Mouse (Mus musculus) brain, embryonic 18.5 days (tissue): ENCODE results near the gene Atp6v0e.

Source experiments
- DNase-seq: peaks from one replicate; pipeline ENCODE4 v3.0.0-alpha.2; 2012; ENCODE audit warnings: low read depth, low spot score

The Atp6v0e gene

GRCm38 (mm10) chr17:26662978-26663683, at the start of gene Atp6v0e:
Gene Atp6v0e, plus strand, starts transcription at chr17:26663231.
- DNase-seq, result peak; percentile 92

GRCm38 (mm10) chr17:26614286-26614685, 48.7 kb upstream of the Atp6v0e start:
- DNase-seq, result no peak

- no peak for DNase-seq
Measured at GRCm38 (mm10) chr17:26614708-26615486, 48.1 kb upstream of the Atp6v0e start.

GRCm38 (mm10) chr17:26616696-26617095, 46.3 kb upstream of the Atp6v0e start:
- DNase-seq, result no peak

- no peak for DNase-seq
Measured at GRCm38 (mm10) chr17:26618498-26618897, 44.5 kb upstream of the Atp6v0e start.

GRCm38 (mm10) chr17:26619577-26619976, 43.5 kb upstream of the Atp6v0e start:
- no peak for DNase-seq

GRCm38 (mm10) chr17:26620292-26620691, 42.7 kb upstream of the Atp6v0e start:
- no peak for DNase-seq

GRCm38 (mm10) chr17:26620786-26621766, 42.0 kb upstream of the Atp6v0e start:
- no peak for DNase-seq

- no peak for DNase-seq
Measured at GRCm38 (mm10) chr17:26621912-26622311, 41.1 kb upstream of the Atp6v0e start.

- DNase-seq, result no peak
Measured at GRCm38 (mm10) chr17:26623991-26624390, 39.0 kb upstream of the Atp6v0e start.

GRCm38 (mm10) chr17:26624999-26625398, 38.0 kb upstream of the Atp6v0e start:
- DNase-seq, result no peak

- DNase-seq, result no peak
Measured at GRCm38 (mm10) chr17:26625521-26626010, 37.5 kb upstream of the Atp6v0e start.

GRCm38 (mm10) chr17:26628479-26628878, 34.6 kb upstream of the Atp6v0e start:
- no peak for DNase-seq

GRCm38 (mm10) chr17:26628936-26629335, 34.1 kb upstream of the Atp6v0e start:
- no peak for DNase-seq

- no peak for DNase-seq
Measured at GRCm38 (mm10) chr17:26631811-26632327, 31.2 kb upstream of the Atp6v0e start.

GRCm38 (mm10) chr17:26633186-26633585, 29.8 kb upstream of the Atp6v0e start:
- DNase-seq, result no peak

GRCm38 (mm10) chr17:26633926-26634325, 29.1 kb upstream of the Atp6v0e start:
- no peak for DNase-seq

- no peak for DNase-seq
Measured at GRCm38 (mm10) chr17:26634539-26634938, 28.5 kb upstream of the Atp6v0e start.

- no peak for DNase-seq
Measured at GRCm38 (mm10) chr17:26635951-26636350, 27.1 kb upstream of the Atp6v0e start.

GRCm38 (mm10) chr17:26637851-26638250, 25.2 kb upstream of the Atp6v0e start:
- no peak for DNase-seq

GRCm38 (mm10) chr17:26638655-26639054, 24.4 kb upstream of the Atp6v0e start:
- no peak for DNase-seq
